Mouse (Mus musculus) kidney, adult 18-20 months (tissue): ENCODE results near the gene Cdh3.
"Not testable (repeated sequence)": the region's sequence is repeated elsewhere in the genome, so short reads cannot be mapped to it uniquely, and the experiment has no call there.

Source experiments
- DNase-seq: peaks from one replicate; pipeline ENCODE4 v3.0.0; 2021

Cdh3 gene

DNA sequence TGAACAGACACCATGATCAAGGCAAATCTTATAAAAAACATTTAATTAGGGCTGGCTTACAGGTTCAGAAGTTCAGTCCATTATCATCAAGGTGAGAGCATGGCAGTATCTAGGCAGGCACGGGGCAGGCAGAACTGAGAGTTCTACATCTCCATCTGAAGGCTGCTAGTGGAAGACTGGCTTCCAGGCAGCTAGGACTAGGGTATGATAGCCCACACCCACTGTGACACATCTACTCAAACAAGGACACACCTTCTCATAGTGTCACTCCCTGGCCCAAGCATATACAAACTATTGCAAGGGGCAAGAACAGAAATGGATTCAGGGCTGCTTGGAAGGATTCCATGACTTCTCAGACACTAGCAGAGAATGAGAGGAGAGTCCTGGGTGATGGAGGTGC lies 61.5 kb downstream of the Cdh3 start:
- DNase-seq, result not testable (repeated sequence)

DNA sequence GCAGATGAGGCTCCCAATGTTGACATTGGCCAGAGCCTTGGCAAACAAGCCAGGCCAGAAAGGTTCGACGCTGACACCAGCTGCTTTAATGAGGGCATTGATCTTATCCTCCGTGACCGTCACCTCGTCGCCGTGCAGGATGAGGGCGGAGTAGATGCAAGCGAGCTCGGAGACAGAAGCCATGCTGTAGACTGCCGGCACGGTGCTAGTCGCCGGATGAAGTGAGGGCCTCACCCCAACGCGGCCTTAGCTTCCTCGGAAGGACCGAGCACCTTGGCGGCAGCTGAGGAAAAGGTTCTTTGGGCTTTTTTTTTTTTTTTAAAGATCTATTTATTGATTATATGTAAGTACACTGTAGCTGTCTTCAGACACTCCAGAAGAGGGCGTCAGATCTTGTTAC lies 62.5 kb downstream of the Cdh3 start, which contains the start of gene Gm10073:
Gm10073 (minus strand) TSS at position 294 of the 400 bp plus-strand sequence.
- DNase-seq, result not testable (repeated sequence)

DNA sequence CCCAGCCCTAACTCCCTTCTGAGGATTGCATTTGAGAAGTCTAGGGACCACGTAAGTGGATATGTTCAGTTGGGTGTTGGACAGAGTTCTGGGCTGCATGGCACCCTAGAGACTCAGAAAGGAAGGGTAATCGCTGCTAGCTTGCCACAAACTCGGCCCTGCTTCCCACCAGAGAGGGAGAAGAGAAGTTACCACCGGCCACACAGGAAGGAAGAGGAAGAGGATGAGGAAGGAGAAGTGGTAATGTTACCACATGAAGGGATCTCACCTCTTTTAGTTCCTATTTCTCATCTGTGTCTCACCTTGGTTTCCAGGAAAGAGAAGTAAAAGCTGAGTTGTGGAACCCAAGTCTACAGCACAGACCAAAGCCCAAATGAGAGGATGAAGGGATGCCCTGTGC lies 63.6 kb downstream of the Cdh3 start:
- DNase-seq, result no peak

DNA sequence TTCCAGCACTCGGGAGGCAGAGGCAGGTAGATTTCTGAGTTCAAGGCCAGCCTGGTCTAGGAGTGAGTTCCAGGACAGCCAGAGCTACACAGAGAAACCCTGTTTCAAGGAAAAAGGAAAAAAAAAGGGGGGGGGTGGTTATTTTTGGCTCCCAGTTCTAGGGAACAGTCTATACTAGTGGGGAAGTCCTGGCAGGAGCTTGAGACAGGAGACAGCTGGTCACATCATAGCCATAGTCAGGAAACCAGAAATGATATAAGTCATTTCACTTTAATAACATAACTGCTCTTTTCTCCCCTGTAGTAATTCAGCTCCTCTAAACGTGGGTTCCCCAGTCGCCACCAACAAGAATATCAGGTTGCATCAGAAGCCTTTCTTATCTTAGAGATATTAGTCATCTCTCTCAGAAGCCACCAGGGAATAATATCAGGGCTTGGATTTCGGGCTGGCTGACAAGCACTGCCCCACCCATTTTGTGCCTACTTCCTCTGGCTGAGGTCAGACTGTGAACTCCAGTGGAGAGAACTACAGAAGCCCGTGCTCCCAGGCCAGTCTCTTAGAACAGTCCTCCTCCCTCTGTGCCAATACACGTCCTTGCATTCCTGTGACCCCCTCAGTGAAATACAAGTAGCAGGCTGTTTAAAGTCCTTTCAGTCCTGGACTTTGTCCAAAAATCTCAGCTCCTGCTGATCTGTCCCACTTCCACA lies 66.3 kb downstream of the Cdh3 start:
- no peak for DNase-seq

DNA sequence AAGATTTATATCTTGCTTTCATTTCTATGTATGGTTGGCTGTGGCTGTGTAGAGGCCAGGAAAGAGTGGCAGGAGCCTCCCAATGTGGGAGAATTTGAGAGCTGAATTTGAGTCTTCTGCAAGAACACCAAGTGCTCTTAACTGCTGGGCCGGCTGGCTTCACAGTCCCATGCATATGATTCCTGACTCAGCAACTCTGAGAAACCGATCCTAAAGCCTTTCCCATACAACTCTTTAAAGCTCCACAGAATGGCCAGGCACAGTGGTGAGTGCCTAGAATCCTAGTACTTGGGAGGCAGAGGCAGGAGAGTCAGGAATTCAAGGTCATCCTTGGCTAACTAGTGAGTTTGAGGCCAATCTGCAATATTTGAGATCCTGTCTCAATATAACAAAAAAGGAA lies 68.8 kb downstream of the Cdh3 start:
- no peak for DNase-seq

DNA sequence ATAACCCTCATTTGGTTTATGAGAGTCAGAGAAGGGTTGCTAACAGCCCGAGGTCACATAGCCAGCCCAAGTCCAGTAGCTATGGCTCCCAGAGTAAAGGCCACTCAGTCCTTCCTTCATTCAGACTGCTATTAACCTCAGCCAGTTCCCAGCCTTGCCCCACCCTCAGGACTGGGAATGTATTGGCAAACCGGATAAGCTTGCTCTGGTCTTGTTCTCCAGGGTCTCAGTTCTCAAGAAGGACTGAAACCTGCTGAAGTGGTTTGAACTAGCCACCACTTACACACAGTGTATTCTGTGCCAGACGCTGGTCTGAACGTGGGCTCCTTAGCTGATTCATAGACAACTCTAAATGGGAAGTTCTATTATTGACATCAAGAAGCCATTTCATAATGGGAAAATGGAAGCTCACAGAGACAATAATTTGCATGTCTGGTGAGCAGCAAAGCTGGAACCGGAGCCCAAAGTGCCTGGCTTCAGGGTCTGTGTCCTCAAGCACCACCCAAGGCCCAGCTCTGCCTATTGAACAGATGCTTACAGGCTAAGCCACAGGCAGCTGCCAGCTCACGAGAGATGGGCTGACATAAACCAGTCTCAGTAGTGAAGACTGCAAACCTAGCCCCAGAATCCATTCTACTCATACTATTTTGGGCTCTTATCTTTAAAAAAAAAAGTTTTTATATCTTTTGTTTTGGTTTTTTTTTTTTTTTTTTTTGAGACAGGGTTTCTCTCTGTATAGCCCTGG lies 70.8 kb downstream of the Cdh3 start:
- no peak for DNase-seq

DNA sequence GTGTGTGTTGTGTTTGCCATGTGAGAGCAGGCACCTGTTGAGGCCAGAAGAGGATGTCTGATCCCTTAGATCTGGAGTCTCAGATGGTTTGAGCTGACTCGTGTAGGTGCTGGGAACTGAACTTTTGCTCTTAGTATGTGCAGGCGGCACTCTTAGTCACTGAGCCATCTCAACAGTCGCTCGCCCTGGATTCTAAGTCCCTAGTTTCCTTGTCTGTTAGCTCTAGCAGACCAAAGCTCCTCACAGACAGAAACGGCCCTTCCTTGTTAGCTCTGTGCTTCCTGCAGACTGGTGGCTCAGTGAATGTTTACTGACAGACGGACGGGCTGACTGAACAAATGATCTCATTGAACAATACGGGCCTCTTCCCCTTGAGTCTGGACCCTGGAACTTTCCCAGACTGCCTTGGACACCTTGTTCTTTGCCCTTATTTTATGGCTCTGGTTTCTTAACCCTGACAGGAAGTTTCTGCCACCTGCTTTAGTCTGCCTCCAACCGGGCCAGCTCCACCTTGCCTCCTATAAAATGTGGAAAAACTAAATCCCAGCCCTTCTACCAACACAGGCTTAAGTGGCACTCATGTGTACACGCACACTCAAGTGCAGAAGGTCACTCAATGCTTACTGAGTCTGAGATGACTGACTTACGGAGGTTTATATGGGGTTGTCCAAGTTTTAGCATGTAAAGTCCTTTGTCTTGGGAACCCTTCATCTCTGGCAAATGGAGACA lies 74.4 kb downstream of the Cdh3 start:
- peak; percentile 44 for DNase-seq

DNA sequence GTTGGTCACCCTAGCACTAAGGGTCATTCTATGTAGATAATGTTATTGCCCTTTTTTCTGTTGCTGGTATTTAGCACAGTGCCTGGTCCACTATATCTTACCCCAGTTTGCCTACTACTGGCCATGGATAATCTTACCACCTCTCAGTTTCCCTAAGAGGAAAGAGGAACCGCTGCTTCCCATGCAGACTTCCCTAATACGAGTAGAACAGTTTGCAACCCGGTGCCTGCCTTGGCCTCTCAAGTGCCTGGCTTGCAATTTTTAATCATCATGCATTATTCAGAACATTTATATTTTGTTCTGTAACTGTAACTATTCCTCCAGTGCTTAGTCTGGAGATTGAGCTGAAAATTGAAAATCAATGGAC lies 75.0 kb downstream of the Cdh3 start:
- no peak for DNase-seq

DNA sequence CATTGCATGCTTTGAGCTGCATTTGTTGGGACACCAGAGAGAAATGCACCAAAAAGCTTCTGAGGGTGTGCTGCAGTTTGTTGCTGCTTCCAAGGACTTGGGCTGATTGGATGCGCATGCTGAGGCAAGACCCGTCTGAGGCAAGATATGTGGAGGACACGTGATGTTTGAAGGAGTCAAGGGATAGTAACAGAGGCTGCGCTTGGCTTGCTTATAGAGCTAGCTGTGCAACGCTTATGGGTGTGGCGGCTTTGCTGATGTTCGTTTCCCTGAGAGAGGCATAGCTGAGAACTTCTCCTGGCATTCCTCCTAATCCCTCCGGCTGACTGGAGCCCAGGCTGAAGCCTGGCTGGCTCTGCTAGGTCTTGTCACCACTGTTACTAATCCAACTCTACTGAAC lies 76.2 kb downstream of the Cdh3 start:
- no peak for DNase-seq

DNA sequence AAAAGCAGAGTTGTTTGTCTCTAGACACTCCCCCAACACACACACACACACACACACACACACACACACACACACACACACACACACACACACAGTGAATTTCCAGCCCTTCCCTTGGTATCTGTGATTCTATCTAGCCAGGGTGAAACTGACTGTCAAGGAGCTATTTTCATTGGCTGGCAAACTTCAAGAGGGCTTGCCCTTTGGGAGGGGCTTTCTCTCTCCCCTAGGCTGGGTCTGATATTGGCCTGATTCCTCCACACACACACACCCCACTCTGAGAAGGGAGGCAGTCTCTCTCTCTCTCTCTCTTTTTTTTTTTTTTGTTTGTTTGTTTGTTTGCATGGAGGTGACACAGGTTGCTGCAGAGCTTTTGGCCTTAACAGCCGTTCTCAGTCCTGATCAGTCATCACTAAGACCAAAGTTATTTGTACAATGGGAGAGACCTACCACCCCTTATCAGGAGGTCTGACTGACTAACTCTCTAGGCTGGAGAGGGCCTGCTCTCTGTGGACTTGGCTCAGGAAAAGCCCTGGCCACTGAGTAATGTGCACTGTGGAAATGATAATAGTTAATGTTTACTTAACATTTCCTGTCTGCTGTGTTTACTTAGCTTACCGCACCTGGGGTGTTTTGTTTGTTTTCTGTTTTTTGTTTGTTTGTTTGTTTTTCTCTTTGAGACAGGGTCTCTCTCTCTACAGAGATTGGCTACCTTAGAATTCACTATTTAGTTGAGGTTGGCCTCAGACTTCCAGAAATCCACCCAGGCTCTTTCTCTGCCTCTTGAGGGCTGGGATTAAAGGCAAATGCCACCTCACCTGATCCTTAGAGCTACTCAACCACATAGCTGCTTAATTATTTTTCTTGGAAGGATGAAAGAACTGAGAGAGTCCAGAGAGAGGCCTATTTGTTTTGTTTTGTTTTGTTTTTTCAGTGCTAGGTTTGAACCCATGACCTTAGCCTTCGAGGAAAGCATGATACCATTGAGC lies 78.0 kb downstream of the Cdh3 start:
- no peak for DNase-seq

DNA sequence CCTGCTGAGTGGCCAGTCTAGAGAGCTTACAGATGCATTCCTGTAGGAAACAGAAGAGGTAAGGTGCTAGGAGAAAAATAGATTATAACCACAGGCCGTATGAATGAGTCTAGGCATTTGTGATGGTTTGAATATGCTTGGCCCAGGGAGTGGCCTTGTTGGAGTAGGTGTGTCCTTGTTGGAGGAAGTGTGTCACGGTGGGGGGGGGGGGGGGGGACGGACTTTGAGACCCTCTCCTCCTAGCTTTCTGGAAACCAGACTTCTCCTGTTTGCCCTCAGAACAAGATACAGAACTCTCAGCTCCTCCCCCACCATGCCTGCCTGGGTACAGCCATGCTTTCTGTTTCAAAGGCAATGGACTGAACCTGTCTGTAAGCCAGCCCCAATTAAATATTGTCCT lies 81.8 kb downstream of the Cdh3 start:
- no peak for DNase-seq

DNA sequence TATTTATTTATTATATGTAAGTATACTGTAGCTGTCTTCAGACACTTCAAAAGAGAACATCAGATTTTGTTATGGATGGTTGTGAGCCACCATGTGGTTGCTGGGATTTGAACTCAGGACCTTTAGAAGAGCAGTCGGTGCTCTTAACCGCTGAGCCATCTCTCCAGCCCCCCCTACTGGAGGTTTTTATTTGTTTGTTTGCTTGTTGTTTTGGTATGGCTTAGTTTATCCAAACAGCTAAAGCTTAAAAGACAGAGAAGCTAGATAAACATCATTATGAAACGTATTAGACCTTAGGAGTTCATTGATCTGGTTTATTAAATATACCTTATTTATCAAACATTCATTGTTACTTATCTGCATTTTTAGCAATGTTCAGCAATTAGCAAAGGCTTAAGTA lies 84.9 kb downstream of the Cdh3 start:
- DNase-seq, result not testable (repeated sequence)

DNA sequence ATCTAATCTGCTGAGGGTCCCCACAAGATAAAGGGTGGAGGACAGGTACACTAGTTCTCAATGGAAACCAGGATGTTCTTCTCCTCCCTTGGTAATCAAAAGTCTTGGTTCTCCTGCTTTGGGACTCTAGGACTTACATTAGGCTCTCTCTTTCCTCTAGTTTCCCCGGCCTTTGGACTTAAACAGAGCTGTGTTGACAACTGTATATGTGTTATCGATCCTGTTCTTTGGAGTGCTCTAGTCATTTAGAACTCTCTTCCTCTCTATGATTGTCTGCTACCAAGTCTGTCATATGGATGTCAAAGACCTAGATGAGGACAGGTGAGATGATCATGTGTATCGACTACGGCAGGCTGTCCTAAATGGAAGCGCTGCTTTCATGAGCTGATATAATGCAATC lies 86.4 kb downstream of the Cdh3 start:
- DNase-seq, result no peak

DNA sequence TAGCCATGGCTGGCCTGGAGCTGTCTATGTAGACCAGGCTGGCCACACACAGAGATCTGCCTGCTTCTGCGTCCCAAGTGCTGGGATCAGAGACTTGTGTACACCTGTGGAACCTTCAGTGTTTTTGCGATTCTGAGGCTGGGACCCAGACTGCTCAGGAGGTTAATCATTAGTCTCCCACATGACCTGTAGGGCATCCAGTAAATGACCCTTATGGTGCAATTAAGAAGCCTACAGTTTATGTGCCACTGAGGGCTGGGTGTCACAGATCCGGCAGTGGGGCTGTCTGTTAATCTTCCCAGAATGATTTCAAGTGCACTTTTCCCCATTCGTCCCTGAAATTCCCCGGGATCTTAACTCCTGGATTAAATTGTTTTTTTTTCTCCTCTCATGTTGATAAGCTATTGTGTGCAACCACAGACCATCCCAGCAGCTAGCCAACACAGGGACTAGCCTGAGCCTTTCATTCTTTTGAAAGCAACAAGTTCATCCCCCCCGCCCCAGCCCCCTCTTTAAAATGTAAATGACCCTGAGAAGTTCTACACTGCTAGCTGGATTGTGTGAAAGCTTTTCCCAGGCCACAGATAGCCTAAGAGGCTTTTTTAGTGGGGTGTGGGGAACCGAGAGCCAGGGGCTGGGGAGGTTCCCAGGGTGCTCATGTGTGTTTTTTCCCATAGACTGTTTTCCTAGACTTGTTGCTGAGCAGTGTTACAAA lies 88.7 kb downstream of the Cdh3 start:
- no peak for DNase-seq

DNA sequence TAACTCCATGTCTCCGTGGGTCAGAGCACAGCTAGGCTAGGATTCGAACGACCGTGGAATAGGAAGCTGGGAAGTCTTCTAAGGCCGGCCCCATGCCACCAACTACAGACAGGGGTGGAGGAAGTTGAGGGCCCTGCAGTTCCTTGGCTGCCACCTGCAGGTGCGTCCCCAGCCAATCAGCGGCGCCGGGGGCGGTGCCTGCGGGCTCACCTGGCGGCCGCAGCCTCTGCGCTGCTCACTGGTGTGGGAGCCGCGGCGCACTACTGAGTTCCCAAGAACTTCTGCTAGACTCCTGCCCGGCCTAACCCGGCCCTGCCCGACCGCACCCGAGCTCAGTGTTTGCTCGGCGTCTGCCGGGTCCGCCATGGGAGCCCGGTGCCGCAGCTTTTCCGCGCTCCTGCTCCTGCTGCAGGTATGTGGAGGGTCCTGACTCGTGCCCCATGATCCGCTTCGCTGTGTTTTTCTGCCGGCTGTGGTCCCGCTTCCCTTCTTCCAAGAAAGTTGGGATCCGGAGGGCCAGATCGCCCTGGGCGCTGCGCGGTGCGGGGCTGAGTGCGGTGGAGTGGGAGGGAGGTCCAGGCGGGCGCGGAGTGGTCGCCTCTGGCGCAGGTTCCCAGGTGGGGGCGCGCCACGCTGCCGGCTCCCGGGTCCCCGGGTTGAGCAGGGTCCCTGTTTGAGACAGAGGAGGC lies 92.6 kb downstream of the Cdh3 start, which contains the start of gene Cdh1:
Cdh1 (plus strand) TSS at position 221 of the 689 bp plus-strand sequence.
- DNase-seq, result peak; percentile 94

DNA sequence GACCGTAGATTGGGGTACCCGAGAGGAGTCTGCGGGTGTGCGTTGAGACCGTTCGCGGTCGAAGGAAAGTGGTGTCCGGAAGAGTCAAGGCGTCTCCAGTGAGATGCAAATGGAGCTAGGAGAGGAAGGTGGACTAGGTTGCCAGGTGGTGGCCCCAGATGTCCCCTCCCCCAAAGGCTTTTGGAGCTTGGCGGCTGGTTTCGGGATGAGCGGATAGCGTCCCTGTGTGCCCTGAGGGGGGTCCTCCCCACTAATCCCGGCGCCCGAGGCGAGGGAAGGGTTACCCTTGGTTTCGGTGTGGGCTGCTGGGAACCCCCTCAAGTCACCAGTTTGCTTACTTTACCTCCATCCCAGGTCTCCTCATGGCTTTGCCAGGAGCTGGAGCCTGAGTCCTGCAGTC lies 93.2 kb downstream of the Cdh3 start:
- peak; percentile 58 for DNase-seq

DNA sequence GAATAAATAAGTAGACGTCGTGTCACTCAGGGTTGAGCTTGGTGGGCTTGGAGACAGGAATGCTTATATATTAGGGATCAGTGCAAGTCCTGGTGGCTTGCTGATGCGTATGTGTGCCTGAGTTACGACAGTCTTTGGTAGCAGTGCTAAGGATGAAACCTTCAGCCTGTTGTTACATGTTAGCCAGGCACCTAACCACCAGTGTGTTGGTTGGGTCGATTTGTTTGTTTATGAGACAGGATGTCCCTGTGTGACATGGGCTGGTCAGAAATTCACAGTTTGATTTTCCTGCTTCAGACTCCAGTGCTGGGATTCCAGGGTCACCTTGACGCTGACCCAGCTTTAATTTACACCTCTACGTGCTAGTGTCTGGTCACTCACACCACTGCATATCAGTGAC lies 95.0 kb downstream of the Cdh3 start:
- DNase-seq, result no peak

DNA sequence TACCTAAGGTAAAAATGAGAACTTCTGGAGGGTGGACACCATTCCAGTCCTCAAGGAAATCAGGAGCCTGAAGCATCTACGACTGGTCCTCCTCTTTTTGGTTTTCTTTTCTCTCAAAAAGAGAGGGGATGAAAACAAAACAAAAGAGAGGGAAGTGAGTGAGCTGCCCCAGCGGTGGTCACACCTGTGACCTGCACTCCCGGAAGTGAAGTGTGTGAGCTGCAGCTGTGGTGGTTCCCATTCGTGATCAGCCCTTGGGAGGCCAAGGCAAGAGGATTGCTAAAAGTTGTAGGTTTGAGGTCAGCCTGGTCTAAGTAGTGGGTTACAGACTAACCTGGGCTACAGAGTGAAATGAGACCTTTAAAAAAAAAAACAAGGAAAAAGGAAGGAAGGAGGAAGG lies 95.4 kb downstream of the Cdh3 start:
- no peak for DNase-seq

DNA sequence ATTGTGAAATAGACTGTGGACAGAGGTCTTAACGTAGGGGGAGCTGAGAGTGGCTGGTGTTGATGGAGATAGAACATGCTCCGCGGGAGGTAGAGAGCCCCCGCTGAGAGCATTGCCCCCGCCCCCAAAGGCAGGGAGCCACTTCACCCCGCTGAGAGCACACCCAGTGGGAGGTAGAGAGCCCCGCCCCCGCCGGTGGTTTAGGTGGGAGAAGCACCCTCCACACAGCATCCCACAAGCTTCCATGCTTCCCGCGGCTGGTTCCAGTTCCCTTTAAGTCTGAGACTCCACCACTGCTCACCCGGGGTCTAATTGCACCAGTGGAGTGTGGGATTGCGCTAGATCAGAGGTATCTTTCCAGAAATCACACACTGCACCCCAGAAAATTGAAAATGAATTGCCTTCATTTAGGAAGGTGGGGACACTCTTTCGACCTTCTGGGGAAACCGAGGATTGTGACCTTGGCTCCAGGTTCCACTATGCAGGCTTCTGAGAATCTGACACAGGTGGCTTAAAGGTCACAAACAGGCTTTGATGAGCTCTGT lies 96.0 kb downstream of the Cdh3 start:
- DNase-seq, result no peak
